Mouse (Mus musculus) gastrocnemius, postnatal 4 days (tissue): ENCODE measurements around the gene 9330159F19Rik. TPM values are rescaled to one million over a fixed set of nuclear protein-coding genes. Genes with fewer than 3 reads are reported as not detected.

Experiments used
- total RNA-seq, 2 experiments: library from RNA; stranded (reverse); gene quantifications; 2 replicates each; pipeline ENCODE4 v1.2.3; 2021

9330159F19Rik gene
- total RNA-seq, 2 experiments from 2014 or later: 5.1 to 6.0 TPM

Other genes starting within 250 kb of the 9330159F19Rik start
- not detected for gene 2310057J18Rik, start 225.3 kb upstream of the 9330159F19Rik start, total RNA-seq
- gene Soga3, start 67.8 kb upstream of the 9330159F19Rik start, total RNA-seq: under 1 TPM; 0.42 to 0.49 TPM
- gene Gm49353, start 12.7 kb upstream of the 9330159F19Rik start, total RNA-seq: not detected
- 10 to 100 TPM; 20.3 to 22.3 TPM for gene Echdc1, start 101.6 kb downstream of the 9330159F19Rik start, total RNA-seq
- gene Rnf146, start 150.8 kb downstream of the 9330159F19Rik start, total RNA-seq: 10 to 100 TPM; 48.5 to 58.4 TPM